Mouse (Mus musculus): ENCODE measurements around the gene Gm20403.
"Not testable (repeated sequence)": the region's sequence is repeated elsewhere in the genome, so short reads cannot be mapped to it uniquely, and the experiment has no call there.

Gene Gm20403

DNA sequence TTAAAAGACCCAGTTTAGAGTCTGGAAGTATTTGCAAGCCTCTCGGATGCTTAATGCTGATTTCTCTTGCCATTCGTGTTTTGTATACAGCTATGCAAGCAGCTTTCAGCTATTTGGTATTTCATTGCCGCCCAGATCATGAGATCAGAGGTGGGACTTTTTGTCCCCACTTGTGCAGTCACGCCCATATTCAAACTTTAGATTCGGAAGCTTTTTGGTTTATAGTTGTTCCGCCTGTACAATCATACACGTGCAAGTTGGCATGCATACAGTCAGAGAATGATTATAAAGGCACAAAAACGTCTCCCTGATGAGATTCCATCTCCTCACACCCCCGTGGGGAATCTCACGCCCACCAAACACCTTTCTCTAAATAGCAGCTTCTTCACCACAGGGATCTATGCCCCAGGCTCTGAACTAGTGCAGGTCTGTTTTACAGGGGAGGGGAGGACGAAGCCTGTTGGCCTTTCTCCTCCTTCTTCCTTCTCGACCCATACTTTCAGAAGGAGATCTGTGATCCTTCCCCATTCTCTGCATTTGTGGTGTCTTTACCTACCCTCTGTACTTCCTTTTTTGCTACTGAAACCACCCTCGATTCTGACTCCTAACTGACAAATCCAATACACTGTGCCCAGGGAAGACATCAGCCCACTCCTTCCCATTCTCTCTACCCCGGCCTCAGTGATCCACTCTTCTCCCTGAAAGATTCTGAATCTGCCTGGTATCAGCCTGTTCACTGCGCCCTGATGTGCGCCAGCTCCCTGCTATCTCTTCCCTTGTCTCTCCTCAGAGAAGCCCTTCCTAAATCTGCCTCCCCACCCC is 7.1 kb upstream of the Gm20403 start:
- DNase-seq (ENCODE audit: low read depth) = no peak

- no peak for DNase-seq (ENCODE audit: low read depth)
Observed at GRCm38 (mm10) chr12:54992814-54993213, 6.5 kb upstream of the Gm20403 start.

- no peak for DNase-seq (ENCODE audit: low read depth)
Observed at GRCm38 (mm10) chr12:54988323-54988850, 2.1 kb upstream of the Gm20403 start.

- no peak for DNase-seq (ENCODE audit: low read depth)
Observed at GRCm38 (mm10) chr12:54987156-54987555, 827 bp upstream of the Gm20403 start.

- DNase-seq (ENCODE audit: low read depth) = peak; percentile 71
Observed at GRCm38 (mm10) chr12:54985257-54986051, 875 bp downstream of the Gm20403 start.

GRCm38 (mm10) chr12:54984701-54985256 is 1.6 kb downstream of the Gm20403 start:
- peak; percentile 71 for DNase-seq (ENCODE audit: low read depth)

- DNase-seq (ENCODE audit: low read depth) = no peak
Observed at GRCm38 (mm10) chr12:54982935-54983715, 3.2 kb downstream of the Gm20403 start.

GRCm38 (mm10) chr12:54981962-54982361 is 4.4 kb downstream of the Gm20403 start:
- DNase-seq (ENCODE audit: low read depth) = no peak

DNA sequence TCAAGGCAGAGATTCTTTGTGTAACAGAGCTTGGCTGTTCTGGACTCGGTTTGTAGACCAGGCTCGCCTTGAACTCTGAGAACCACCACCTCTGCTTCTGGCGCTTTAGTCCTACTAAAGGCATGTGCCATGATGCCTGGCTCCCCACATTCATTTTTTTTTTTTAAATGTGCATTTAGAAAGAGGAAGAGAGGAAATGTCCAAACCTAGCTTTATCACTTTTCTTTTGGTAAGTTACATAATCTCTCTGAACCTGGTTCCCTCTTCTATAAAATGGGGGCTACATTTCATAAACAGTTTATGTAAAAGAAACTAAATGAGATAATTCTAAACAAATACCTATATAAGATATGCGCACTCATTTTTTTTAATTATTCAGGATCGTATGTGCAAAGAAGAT is 5.4 kb downstream of the Gm20403 start:
- DNase-seq (ENCODE audit: low read depth) = no peak

DNA sequence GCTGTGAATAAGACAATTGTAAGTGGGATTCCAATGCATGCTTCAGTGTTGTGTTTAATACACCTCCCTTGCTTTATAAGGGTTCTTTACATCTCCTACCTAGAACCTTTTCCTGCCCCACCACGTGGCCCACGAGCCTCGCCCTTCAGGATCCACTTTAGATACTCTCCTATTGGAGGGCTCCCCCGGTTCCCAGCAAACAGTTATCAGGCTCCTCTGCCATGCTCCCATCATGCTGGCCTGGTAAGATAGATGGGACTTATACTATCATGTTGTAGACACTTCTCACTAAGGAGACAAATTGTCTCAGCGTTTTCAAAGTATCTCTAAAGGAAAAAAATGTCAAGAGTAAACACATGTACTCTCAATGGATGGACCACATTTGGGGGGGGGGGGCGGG is 5.8 kb downstream of the Gm20403 start:
- DNase-seq (ENCODE audit: low read depth) = no peak

GRCm38 (mm10) chr12:54969033-54969432 is 17.3 kb downstream of the Gm20403 start:
- no peak for DNase-seq (ENCODE audit: low read depth)

- no peak for DNase-seq (ENCODE audit: low read depth)
Observed at GRCm38 (mm10) chr12:54965532-54966160, 20.7 kb downstream of the Gm20403 start.

GRCm38 (mm10) chr12:54959569-54959968 is 26.8 kb downstream of the Gm20403 start:
- DNase-seq (ENCODE audit: low read depth) = no peak

GRCm38 (mm10) chr12:54956974-54957373 is 29.4 kb downstream of the Gm20403 start:
- DNase-seq (ENCODE audit: low read depth) = no peak

DNA sequence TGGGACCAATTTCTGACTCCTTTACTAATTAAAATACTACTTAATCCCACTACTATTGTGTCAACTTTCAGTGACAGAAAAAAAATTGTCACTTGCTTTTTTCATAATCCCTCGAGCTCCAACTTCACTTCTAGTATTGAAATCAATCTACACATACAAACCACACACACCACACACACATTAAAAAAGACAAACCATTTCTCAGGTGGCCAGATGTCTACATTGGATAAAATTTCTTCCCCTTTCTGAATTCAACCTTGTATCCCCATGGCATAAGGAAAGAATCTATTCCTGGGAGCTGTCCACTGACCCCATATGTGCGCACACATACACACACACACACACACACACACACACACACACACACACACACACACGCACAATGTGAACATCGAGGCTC is 29.9 kb downstream of the Gm20403 start:
- no peak for DNase-seq (ENCODE audit: low read depth)

DNA sequence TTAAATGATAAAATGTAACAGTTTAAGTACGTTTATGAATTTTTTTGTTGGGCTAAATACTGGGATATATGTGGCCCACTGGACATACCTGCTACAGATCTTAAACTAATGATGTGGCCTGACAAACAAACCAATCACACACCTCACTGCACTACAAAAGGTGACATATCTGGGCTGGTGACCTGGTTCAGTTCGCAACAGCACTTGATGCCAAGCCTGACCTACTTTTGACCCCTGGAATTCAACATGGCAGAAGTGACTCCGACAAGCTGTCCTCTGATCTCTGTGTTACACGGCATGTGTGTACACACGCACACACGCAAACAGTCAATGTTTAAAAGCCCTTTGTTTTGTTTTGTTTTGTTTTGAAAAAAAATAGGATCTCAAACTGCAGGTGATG is 40.2 kb downstream of the Gm20403 start:
- DNase-seq (ENCODE audit: low read depth) = no peak

DNA sequence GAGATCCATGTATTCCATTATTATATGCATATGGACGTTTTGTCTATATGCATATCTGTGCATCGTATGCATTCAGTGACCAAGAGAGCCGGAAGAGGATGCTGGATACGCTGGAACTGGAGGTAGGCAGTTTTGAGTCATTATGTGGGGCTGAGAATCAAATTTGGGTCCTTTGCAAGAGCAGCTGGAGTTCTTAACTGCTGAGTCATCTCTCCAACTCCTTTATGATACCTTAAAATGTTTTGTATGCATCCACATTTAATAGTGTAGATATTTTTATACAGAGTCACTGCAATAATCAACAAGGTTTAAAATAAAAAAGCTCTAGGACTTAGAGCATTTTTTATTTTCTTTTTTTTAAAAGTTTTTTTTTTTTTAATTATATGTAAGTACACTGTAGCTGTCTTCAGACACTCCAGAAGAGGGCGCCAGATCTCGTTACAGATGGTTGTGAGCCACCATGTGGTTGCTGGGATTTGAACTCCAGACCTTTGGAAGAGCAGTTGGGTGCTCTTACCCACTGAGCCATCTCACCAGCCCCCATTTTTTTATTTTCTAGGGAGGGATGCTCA is 43.7 kb downstream of the Gm20403 start:
- DNase-seq (ENCODE audit: low read depth) = not testable (repeated sequence)

- DNase-seq (ENCODE audit: low read depth) = not testable (repeated sequence)
Observed at GRCm38 (mm10) chr12:54937581-54938343, 48.6 kb downstream of the Gm20403 start.

All from naive thymus-derived CD4-positive, alpha-beta T cell, adult 2 months (primary cell).